Mouse (Mus musculus) adipocyte (in vitro differentiated cells): Measurements from ENCODE around the gene Gm3239.
"Not testable (repeated sequence)": the region's sequence is repeated elsewhere in the genome, so short reads cannot be mapped to it uniquely, and the experiment has no call there.

Experiments
- DNase-seq: peaks from one replicate; pipeline ENCODE4 v3.0.0-alpha.2; 2016; ENCODE audit warnings: low spot score

Gm3239 gene

DNA sequence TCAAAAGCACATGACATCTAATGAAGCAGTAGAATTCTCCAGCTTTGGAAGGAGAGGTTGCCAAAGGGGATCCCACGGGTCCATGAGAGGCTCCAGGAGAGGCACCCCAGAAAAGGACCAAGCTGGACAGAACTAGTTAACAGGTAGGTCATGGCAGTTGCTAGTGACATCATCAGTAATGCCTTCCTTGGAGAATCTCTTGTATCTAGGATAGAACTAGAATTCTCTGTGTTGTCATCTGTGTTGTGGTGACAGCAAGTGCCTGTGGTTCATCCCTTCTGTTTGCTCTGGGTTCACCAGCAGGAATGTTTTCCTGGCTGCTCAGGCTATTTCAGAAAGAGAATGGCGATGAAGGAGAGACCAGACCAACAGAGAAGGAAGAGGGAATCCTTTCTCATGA lies at the start of gene Gm3239:
Gene Gm3239, plus strand, starts transcription at position 301 of the 400 bp plus-strand sequence.
- DNase-seq: not testable (repeated sequence)

DNA sequence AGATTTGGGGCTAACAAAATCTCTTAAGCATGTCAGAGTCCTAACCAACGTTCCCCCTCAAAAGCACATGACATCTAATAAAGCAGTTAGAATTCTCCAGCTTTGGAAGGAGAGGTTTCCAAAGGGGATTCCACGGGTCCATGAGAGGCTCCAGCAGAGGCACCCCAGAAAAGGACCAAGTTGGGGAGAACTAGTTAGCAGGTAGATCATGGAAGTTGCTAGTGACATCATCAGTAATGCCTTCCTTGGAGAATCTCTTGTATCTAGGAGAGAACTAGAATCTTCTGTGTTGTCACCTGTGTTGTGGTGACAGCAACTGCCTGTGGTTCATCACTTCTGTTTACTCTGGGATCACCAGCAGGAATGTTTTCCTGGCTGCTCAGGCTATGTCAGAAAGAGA lies 31.9 kb upstream of the Gm3239 start, which contains the start of gene Gm8159:
Gene Gm8159, plus strand, starts transcription at position 301 of the 400 bp plus-strand sequence.
- not testable (repeated sequence) for DNase-seq

DNA sequence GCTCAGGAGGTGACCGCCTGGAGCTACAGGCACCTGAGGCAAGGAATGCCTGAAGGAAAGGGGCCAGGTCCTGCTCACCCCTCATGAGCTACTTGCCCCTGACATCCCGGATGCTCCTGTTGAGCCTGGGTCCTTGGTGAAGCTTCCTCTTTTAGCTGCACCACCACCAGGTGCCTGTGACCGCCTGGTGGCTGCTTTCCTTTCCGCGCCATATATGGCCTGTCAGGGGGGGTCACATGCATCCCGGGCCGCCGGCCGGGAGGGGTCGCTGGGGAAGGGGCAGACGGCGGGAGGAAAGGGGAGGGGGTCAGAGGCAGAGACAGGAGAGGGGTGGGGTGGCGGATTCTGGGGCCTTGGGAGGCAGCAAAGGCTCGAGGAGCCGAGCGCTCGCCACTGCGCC lies 14.7 kb upstream of the Gm3239 start:
- not testable (repeated sequence) for DNase-seq

DNA sequence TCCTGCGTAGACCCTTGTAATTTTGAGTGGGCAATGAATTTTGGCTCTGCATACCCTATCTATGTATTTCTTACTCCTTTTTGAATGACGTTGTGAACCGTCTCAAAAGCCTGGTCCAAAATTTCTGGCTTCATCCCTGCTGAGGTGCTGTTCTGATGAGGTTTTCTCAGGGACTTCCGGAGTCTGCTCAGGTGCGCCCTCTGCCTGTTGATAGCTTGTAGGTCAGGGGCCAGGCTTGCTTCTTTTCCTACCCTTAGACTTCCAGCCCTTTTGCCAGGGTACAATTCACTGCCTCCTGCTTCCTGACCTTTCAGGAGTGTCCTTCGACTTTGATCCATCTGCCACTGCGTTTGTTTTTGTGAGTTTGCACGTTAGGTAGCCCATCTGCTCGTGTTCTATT lies 13.7 kb upstream of the Gm3239 start:
- DNase-seq: not testable (repeated sequence)

DNA sequence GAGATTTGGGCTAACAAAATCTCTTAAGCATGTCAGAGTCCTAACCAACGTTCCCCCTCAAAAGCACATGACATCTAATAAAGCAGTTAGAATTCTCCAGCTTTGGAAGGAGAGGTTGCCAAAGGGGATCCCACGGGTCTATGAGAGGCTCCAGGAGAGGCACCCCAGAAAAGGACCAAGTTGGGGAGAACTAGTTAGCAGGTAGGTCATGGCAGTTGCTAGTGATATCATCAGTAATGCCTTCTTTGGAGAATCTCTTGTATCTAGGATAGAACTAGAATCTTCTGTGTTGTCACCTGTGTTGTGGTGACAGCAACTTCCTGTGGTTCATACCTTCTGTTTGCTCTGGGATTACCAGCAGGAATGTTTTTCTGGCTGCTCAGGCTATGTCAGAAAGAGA lies 44.9 kb downstream of the Gm3239 start, which contains the start of gene Gm7876:
Gene Gm7876, plus strand, starts transcription at position 301 of the 400 bp plus-strand sequence.
- DNase-seq: not testable (repeated sequence)
